Mouse (Mus musculus) brain, embryonic 14.5 days (tissue): Measurements from ENCODE around the gene Hoxa10.

Experiments
- CTCF ChIP-seq: fragments of 200-500 bp; IDR thresholded peaks from 2 replicates; pipeline ENCODE4 v1.5.1; 2012; ENCODE audit warnings: inconsistent platforms, mild to moderate bottlenecking, moderate library complexity, borderline replicate concordance; ENCODE audit not compliant: insufficient read depth, insufficient read length; ENCODE audit errors: extremely low read depth
- POLR2A ChIP-seq: fragments of 200-500 bp; IDR thresholded peaks from 2 replicates; pipeline ENCODE4 v1.6.1; 2012; ENCODE audit warnings: mild to moderate bottlenecking, inconsistent platforms, borderline replicate concordance; ENCODE audit not compliant: poor library complexity, insufficient read depth, insufficient read length, severe bottlenecking; ENCODE audit errors: extremely low read depth

DNA sequence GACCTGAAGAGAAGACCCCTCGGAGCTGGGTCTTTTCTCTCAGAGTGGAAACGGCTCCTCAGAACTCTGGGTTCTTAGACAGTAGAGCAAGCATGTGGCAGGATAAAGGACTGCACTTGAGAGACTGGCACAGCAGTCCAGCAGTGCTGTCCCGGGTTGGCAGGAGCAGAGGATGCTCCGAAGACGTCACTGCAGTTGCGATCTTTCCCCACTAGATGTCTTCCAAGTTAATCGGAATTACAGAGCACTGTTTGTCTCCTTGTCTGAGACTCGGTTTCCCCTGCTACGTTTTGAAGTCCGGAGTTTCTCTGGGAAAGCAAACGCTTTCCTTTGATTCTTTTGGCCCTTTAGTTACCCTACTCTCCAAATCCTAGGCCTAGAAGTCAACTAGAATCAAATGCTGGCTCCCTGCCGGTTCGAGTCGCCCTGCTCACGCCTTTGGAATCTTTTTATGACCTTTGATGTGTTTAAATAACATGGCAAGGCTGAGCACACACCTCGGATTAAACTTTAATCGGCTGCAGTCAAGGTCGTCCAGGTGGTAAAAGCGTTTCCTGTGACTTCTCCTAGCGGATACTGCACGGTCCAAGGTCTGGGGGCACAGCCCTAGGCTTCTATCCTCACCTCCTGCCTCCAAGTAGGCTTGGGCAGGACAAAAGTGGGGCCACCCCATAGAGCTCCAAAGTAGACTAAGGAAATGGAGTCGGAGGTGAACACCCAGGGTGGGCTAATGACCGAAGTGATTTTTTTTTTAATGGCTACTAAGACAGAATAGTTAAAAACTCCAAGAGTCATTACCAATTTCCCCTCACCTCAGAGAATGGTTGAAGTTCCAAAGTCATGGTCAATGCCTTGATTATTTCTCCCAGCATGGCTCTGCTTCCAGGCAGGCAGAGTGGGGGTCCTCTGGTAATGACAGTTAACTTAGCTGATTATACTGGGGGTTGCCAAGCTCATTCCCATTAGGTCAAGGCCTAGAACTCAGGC, 30.1 kb upstream of the Hoxa10 start:
- TF ChIP-seq POLR2A (no peak), CTCF (peak; percentile 86)
